Mouse (Mus musculus): Measurements from ENCODE around the gene Med18.

- no peak for TF ChIP-seq POLR2A (IDR thresholded peaks at IDR 0.05; ENCODE audit: control insufficient read depth, low read depth, low read length)
- no peak for TF ChIP-seq CTCF (IDR thresholded peaks at IDR 0.05; ENCODE audit: control insufficient read depth, insufficient read depth, insufficient replicate concordance, low read depth, low read length)
Observed at GRCm38 (mm10) chr4:132426021-132426420, 37.7 kb downstream of the Med18 start.
